Mouse (Mus musculus) megakaryocyte progenitor cell, adult 5-6 weeks (primary cell): Measurements from ENCODE around the gene Nck2. TPM values are rescaled to one million over a fixed set of nuclear protein-coding genes. Genes with fewer than 3 reads are reported as not detected.

ENCODE experiments used
- ATAC-seq: replicated peaks from 2 replicates; pipeline ENCODE4 v1.8.0; 2016; ENCODE audit warnings: mild to moderate bottlenecking, moderate TSS enrichment, inconsistent platforms; ENCODE audit not compliant: poor library complexity
- total RNA-seq, 2 experiments: library from RNA; stranded (forward) in 1 of 2; stranded (reverse) in 1 of 2; fragments of 157-497, 149-512 nt in 1 of 2; fragments of 200-1000 nt in 1 of 2; gene quantifications; 2 replicates each; pipeline versions ENCODE4 v1.2.3 to v1.2.4; 2015 to 2017

Nck2 gene
- total RNA-seq, 2 experiments from 2014 or later: 9.8 to 15.8 TPM

GRCm38 (mm10) chr1:43496993-43497392, 52.6 kb downstream of the Nck2 start:
- ATAC-seq: no peak

DNA sequence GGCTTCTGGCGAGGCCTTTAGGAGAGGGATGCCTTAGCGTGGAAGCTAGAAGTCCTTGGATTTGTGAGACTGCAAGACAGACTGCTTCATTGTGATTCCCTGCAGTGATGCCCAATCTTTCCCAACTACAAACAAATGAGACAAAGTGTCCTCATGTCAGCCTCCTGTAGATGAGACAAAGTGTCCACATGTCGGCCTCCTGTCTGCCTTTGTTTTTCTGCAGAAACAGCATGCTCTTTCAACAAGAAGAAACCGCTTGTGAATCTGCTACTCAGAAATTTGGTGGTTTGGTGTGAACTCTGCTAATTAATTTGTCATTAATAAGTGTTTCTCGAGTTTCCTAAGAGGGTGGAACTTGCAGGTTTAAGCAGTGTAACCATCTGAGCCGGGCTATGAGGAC, 53.6 kb downstream of the Nck2 start:
- ATAC-seq: no peak

GRCm38 (mm10) chr1:43500121-43500520, 55.7 kb downstream of the Nck2 start:
- ATAC-seq: peak; percentile 94

- no peak for ATAC-seq
Measured at GRCm38 (mm10) chr1:43501143-43501919, 57.0 kb downstream of the Nck2 start.

DNA sequence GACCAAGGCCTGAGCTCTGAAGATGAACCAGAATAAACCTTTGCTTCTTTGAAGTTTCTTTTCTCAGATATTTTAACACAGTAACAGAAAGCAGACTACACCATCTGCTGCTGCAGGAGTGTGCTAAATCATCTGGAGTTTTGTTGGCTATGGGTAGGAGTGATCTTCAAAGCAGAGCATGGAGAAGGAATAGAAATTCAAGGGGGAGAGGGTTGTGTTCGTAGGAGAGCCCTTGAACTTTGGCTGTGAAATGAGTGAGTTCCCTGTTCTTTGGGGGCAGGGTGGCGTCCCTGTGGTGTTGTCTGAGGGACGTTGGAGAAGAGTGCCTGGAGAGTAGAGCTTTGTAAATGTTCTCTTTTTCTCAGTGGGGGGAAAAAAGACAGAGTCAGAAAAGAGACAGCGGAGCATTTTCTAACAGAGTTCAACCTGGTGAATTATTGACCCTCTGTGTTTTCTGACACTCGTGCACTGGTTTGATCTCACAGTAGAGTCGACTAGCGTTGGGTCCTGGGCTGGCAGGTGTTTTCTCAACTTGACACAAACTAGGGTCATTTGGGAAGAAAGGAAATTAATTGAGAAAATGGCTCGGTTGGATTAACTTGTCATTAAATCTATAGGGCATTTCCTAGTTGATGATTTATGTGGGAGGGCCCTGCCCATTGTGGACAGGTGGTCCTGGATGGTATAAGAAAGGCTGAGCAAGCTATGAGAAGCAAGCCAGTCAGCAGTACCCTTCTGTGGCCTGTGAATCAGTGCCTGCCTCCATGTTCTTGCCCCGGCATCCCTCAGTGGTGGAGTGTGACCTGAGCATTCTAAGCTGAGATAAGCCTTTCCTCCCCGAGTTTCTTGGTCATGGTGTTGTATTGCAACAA, 57.8 kb downstream of the Nck2 start:
- no peak for ATAC-seq

- no peak for ATAC-seq
Measured at GRCm38 (mm10) chr1:43502792-43503146, 58.4 kb downstream of the Nck2 start.

DNA sequence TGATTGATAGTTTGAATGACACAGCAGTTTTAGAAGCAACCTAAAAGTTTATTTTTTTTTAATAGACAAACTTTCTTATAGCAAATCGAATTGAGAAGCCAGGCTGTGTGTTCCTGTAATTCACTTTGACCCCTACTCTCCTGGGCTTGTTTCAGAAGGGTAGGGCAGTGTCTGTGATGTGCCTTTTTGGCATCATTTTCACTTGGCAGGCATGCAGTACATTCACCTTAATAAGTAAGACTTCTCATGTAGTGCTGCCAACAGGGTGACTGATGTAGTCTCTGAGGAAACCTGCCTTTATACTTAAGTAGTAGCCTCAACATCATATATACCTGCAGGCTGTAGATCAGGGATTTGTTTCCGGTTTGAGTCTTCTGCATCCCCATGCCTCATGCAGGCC, 58.9 kb downstream of the Nck2 start:
- ATAC-seq: no peak

DNA sequence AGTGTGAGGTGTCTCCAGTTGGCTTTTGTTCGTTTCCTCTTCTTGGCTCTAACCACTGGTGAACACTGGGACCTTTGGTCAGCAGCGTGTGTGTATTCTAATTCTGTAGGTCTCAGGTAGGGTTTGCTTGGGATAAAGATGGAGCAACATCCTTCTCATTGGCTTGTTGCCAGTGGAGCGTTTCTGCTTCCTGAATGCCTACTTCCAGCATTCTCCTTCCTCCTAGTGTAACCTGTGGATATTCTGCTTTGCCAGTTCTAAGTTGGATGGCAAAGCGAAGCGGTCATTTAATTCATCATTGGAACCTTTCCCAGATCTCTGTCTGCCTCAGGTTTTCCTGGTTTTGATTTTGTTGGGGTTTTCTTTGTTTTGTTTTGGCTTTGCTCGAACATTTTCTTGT, 59.3 kb downstream of the Nck2 start:
- ATAC-seq: no peak

DNA sequence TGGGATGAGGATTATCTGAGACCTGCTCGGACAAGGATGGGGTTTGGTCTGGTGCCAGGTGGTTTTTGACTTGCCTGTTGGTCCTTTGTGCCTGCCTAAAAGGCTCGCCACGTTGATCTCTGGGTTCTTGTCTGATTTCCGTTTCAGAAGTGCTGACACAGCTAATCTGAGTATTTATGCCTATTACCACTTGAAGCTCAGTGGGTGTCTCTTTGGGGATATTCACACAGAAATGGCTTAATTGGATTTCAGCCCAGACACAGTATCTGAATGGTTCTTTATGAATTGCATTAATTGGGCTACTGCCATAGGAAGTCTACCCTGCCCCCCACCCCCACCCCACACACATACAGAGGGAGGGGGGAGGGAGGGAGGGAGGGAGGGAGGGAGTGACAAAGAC, 59.9 kb downstream of the Nck2 start:
- ATAC-seq: no peak

- ATAC-seq: no peak; the same call in 1 of the 2 replicates
Measured at GRCm38 (mm10) chr1:43506638-43507037, 62.3 kb downstream of the Nck2 start.

DNA sequence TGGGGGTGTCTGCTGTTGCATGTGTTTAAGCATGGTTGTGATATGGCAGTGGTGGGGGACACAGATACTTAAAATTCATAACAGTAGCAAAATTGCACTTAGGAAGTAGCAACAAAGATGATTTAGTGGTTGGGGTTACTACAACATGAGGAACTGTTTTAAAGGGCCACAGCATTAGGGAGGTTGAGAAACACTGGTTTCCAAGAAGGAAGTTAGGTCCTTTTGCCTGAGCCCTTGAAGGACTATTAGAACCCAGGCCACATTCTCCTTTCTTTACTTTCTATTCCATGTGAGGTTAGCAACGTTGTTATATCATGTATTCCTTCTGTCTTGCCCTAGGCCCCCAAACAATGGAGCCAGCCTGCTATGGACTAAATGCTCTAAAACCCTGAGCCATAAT, 63.4 kb downstream of the Nck2 start:
- ATAC-seq: peak; percentile 56

DNA sequence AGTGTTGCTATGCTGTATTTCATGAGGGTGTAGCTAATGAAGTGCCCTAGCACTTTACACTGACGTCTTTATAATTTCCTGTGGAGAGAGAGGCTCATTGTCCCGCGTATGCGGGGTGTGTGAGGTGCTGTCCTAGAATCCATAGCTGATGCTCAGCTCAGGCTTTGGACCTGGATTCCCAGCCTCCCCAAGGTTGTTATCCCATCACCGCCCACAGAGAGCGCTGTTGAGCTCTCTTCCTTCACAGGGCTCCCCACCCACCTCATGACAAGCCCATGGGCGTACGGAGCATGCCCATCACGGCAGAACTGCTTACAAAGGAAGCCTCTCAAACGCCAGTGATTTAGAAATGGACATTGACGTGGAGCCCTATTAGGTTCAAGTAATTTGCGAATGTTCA, 66.9 kb downstream of the Nck2 start:
- ATAC-seq: peak; percentile 75

DNA sequence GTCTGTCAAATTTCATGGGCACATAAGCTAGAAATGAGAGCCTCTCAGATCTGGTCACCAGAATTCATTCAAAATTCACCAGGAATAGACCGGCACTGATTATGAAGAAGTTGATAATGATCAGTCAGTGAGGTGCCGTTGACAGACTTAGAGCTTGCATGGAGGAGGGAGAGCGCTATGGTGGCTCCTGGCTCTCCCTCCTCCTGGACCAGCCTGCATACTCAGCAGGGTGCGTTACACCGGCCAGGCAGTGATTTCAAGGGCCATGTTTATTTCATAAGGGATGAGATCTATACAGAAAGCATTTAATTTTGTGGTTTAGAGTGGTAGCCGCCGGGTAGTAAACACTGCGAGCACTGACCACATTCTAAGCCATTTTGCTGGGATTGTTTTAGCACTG, 67.3 kb downstream of the Nck2 start:
- ATAC-seq: no peak

DNA sequence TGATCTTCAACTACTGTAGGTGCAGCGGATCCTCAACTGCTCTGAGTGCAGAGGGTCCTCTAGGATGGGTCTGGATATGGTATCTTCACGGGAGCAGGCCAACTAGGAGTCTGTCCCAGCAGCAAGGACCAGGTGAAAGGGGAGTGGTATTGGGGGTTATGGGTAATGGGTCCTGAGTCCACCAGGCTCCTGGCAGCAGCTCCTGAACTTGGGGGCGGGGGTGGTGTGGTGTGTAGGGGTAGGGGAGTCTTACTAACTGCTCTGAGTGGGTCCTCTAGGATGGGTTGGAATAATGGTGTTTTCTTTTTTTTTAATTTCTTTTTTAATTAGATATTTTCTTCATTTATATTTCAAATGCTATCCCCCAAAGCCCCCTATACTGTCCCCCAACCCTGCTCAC, 73.0 kb downstream of the Nck2 start:
- no peak for ATAC-seq

- peak; percentile 59 for ATAC-seq
Measured at GRCm38 (mm10) chr1:43520216-43520988, 76.0 kb downstream of the Nck2 start.

DNA sequence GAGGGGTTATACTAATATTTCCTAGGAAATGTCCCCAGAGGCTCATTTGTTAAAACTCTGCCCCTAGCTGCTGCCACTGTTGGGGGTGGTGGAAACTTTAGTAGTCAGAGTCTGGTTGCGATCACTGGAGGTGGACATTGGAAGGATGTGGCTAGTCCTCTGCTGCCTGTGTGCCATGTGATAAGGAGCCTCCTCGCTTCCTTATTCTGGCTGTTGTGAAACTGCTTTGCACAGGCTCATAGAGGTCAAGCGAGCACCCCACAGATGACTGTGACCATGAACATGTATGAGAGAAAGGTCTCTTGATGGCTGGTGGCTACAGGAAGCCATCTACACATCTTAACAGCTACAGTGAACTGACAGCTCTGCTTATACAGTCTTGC, 76.6 kb downstream of the Nck2 start:
- ATAC-seq: peak; percentile 91

DNA sequence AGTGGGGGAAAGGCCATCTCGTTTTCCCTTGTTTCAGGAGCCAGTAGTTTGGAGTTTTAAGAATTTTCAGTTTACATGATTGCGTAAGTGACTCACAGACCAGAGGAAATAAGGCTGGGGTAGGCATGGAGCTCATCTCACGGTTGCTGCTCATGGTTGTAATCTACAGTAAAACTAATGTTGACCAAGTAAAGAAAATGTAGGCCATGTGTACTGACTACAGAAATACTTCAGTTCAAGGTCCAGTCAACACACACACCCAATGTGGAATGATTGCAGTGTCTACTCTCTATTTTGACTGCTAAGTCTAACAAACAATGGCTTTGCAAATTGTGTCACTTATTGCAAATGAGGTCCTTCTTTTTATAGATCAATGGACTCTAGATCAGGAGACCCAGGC, 77.1 kb downstream of the Nck2 start:
- ATAC-seq: peak; percentile 36; the same call in 1 of the 2 replicates

DNA sequence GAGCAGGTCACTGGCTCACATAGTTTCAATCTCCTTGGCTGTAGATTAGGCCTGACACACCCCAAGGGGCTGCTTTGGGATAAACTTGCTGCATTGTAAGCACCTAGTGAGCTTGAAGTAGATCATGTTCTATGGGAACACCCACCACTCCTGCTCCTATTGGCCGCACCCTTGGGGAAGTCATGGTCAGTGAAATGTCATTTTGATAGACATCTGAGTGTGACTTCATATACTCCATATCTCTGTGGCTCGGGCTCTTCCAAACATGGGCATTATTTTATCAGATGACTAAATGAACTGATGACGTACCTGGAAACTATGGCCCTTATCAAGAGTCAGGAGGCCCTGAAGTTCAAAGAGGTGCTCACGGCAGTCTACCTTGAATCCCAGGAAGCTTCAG, 77.6 kb downstream of the Nck2 start:
- ATAC-seq: no peak

DNA sequence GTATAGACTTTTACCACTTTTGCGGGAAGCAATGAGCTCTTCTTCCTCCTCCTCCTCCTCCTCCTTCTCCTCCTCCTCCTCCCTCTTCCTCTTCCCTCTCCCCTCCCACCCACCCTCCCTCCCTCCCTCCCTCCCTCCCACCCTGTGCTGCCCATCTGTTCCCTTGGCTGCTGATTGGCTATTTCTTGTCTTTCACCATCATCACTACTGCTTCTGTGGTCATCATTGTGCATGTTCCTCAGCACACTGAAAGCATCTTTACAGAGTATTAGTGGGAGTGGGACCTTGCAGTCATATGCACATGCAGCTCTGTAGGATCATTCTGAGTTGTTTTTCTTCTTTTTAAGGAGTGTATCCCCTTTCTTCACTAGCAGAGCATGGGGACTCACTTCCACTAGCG, 78.6 kb downstream of the Nck2 start:
- no peak for ATAC-seq

GRCm38 (mm10) chr1:43524332-43524731, 80.0 kb downstream of the Nck2 start:
- no peak for ATAC-seq

DNA sequence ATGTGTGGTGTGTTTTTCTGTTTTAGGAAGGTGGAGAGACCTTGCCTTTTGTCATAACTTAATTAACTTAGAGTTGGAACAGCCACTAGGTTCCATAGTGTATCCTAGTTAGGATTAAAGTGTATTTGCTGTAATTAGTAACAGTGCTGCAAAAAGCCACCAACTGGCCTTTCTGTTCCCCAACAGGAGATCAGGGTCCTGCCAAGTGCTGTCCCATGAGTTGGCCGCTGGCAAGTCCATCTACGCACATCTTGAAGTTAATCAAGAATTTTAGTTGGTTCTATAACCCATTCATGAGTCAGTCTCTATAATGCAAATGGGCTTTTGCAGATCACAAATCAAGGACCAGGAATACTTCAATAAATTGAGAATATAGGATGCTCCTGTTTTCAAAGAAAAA, 83.9 kb downstream of the Nck2 start:
- no peak for ATAC-seq

DNA sequence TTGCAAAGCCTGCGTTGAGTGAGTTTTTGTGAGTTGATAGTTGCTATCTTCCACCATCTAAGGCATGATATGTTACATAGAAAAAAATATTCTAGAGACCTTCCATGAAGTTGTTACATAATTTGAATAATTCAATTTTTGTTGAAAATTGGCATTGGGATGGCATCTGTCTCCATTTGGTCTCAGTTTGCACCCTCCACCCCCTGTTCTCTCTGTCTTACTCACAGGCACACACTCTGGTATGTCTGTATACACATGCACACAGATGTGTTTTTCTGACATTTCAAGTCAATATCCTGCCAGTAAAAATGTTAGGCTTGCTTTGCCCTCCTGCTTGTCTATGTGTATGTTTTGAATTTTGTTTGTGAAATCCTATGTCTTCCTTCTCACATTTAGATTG, 84.7 kb downstream of the Nck2 start:
- no peak for ATAC-seq
